Mouse (Mus musculus) testis, adult 2 months (tissue): Measurements from ENCODE around the gene Slc38a2.

ENCODE experiments used
- CTCF ChIP-seq: fragments of 200-500 bp; IDR thresholded peaks from 2 replicates; pipeline ENCODE4 v1.5.1; 2012; ENCODE audit warnings: low read depth, mild to moderate bottlenecking, inconsistent platforms, low read length, moderate library complexity; ENCODE audit not compliant: control insufficient read depth, insufficient read depth, insufficient replicate concordance
- POLR2A ChIP-seq: fragments of 200-500 bp; IDR thresholded peaks from 2 replicates; pipeline ENCODE4 v1.6.1; 2012; ENCODE audit warnings: low read depth, mild to moderate bottlenecking, inconsistent platforms, low read length, moderate library complexity; ENCODE audit not compliant: control insufficient read depth

DNA sequence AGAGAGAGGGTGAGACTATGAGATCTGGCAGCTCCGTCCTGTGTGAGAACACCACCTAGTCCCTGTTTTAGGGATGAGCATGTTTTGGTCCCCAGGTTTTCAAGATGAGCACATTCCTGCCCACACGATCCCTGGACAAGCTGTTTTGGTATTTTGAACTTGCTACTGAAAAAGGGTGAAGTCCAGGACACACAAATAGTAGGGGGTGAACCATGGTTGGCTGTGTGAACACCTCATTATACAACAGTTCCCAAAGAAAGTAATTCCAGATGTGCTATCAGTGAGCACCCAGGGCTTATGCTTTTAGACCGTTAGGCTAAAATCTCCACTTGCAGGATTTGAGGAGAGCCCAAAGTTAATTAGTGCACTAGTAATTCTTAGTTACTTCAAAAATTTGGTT is 17.7 kb upstream of the Slc38a2 start:
- TF ChIP-seq CTCF, result no peak
- TF ChIP-seq POLR2A, result no peak
